Mouse (Mus musculus) G1E (cell line): ENCODE measurements around the gene Iqce.

Source experiments
- CTCF ChIP-seq: IDR thresholded peaks from 2 replicates; pipeline ENCODE4 v1.5.1; 2012; ENCODE audit warnings: low read depth, low read length, inconsistent platforms, mixed read lengths
- GATA1 ChIP-seq: IDR thresholded peaks from 2 replicates; pipeline ENCODE4 v1.6.1; 2012; ENCODE audit warnings: borderline replicate concordance, low read length, inconsistent platforms, mixed read lengths
- GATA2 ChIP-seq: IDR thresholded peaks from 2 replicates; pipeline ENCODE4 v1.6.1; 2012; ENCODE audit warnings: low read depth, low read length, inconsistent platforms, borderline replicate concordance
- POLR2AphosphoS5 ChIP-seq: IDR thresholded peaks from 2 replicates; pipeline ENCODE4 v1.6.1; 2012; ENCODE audit warnings: low read depth, low read length, inconsistent platforms; ENCODE audit not compliant: insufficient replicate concordance
- TAL1 ChIP-seq: conservative IDR thresholded peaks from 2 replicates; pipeline ENCODE4 v1.6.1; 2012; ENCODE audit warnings: low read depth, low read length, inconsistent platforms, mixed read lengths

DNA sequence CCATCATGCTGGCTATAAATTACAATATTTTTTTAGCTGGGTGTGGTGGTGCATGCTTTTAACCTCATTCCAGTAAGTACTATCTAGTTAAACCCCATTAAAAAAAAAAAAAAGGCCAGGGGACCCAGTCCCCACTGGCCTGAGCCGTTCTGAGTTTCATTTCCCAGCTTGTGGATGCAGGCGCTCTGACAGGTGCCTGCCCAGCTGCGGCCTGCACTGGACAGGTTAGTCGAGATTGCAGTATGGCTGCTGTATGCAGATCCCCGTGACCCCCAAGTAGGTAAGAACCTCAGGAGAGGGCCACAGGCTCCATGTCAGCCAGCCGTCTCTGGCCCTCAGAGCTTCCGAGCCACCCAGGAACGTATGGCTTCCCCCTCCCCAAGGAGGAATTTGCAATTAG is 40.8 kb downstream of the Iqce start:
- TF ChIP-seq CTCF (no peak), TAL1 (no peak), GATA1 (no peak), GATA2 (no peak), POLR2AphosphoS5 (no peak)
